Mouse (Mus musculus) kidney, postnatal 0 days (tissue): ENCODE data around the gene Rtkn2. TPM values are rescaled to one million over a fixed set of nuclear protein-coding genes. Genes with fewer than 3 reads are reported as not detected.

Experiments used
- ATAC-seq: fragments of 200-750 bp; cut with Nextera tagmentation; replicated peaks from 2 replicates; pipeline ENCODE4 v1.8.0; 2017; ENCODE audit warnings: low read depth, moderate number of reproducible peaks, moderate TSS enrichment, moderate library complexity; ENCODE audit not compliant: low FRiP score
- DNase-seq: peaks from one replicate; pipeline ENCODE4 v3.0.0-alpha.2; 2016; ENCODE audit warnings: low spot score
- H3K27ac ChIP-seq: fragments of 300-500 bp; sonication (generic); 2 replicates; pipeline ENCODE4 v1.5.1; 2014; ENCODE audit warnings: mild to moderate bottlenecking
- H3K27me3 ChIP-seq: fragments of 300-500 bp; sonication (generic); 2 replicates; pipeline ENCODE4 v1.6.1; 2014; ENCODE audit warnings: low read length, mixed read lengths; ENCODE audit not compliant: insufficient read depth
- H3K36me3 ChIP-seq: fragments of 300-500 bp; sonication (generic); 2 replicates; pipeline ENCODE4 v1.6.1; 2014; ENCODE audit warnings: low read length, mixed read lengths; ENCODE audit not compliant: insufficient read depth
- H3K4me1 ChIP-seq: fragments of 300-500 bp; sonication (generic); replicated peaks from 2 replicates; pipeline ENCODE4 v1.6.1; 2014; ENCODE audit warnings: antibody characterized with exemption, low read length, mixed read lengths; ENCODE audit not compliant: insufficient read depth
- H3K4me2 ChIP-seq: fragments of 300-500 bp; sonication (generic); 2 replicates; pipeline ENCODE4 v1.6.1; 2014; ENCODE audit warnings: mild to moderate bottlenecking, low read length, moderate library complexity, mixed read lengths
- H3K4me3 ChIP-seq: fragments of 300-500 bp; sonication (generic); replicated peaks from 2 replicates; pipeline ENCODE4 v1.5.1; 2014; ENCODE audit warnings: low read depth, low read length
- H3K9ac ChIP-seq: fragments of 300-500 bp; sonication (generic); 2 replicates; pipeline ENCODE4 v1.6.1; 2014; ENCODE audit warnings: low read depth, low read length
- H3K9me3 ChIP-seq: fragments of 300-500 bp; sonication (generic); replicated peaks from 2 replicates; pipeline ENCODE4 v1.6.1; 2016; ENCODE audit warnings: low read length, inconsistent platforms, mixed read lengths
- CTCF ChIP-seq: IDR thresholded peaks from 2 replicates; pipeline ENCODE4 v1.5.1; 2016; ENCODE audit warnings: antibody characterized with exemption, low read depth, mild to moderate bottlenecking, moderate library complexity
- WGBS: fragments of 180-500 bp; shearing (Covaris S2); extraction: QIAGEN DNeasy Blood & Tissue Kit; methylation state at CpG from one replicate; pipeline ENCODE4 v1.1.7; 2014; 5-methylcytosine and 5-hydroxymethylcytosine counted together
- polyA plus RNA-seq: library from polyadenylated mRNA; unstranded; fragments of >200 nt; fragmentation: Nextera tagmentation; extraction: Ambion mirVana; gene quantifications from 2 replicates; pipeline ENCODE4 v1.2.1, GENCODE M21; 2015

Rtkn2 gene
- polyA plus RNA-seq, 1 experiment from 2014 or later, result 4.4 TPM

GRCm38 (mm10) chr10:68052307-68052706 is 72.9 kb downstream of the Rtkn2 start:
- Histone ChIP-seq H3K9me3 (no peaks in the 10 kb centered on the region), H3K4me2 (no peak overlapping the region), H3K27ac (no peak overlapping the region), H3K4me1 (no peaks in the 10 kb centered on the region), H3K27me3 (no peaks in the 10 kb centered on the region), H3K36me3 (no peaks in the 10 kb centered on the region), H3K9ac (no peak overlapping the region), H3K4me3 (no peak overlapping the region)
- no peak; the same call in 1 of the 2 replicates for TF ChIP-seq CTCF
- no peak for ATAC-seq
- DNase-seq, result no peak
- WGBS, result 89% methylated on average over 8 of the region's 8 CpGs

- Histone ChIP-seq H3K36me3 (no peaks in the 10 kb centered on the region), H3K9ac (no peak overlapping the region), H3K4me2 (no peak overlapping the region), H3K27me3 (no peaks in the 10 kb centered on the region), H3K4me3 (no peak overlapping the region), H3K9me3 (no peaks in the 10 kb centered on the region), H3K4me1 (no peaks in the 10 kb centered on the region), H3K27ac (no peak overlapping the region)
- DNase-seq, result no peak
- WGBS, result 79% methylated on average over 5 of the region's 5 CpGs
- no peak for TF ChIP-seq CTCF
- ATAC-seq, result no peak
These were observed 74.8 kb downstream of the Rtkn2 start for GRCm38 (mm10) chr10:68054131-68054530.

- H3K9me3 ChIP-seq, result no peaks in the 10 kb centered on the region
- H3K4me2 ChIP-seq, result no peak overlapping the region
- no peak overlapping the region for H3K4me3 ChIP-seq
- no peak for TF ChIP-seq CTCF
- no peak overlapping the region for H3K27ac ChIP-seq
- H3K9ac ChIP-seq, result no peak overlapping the region
- H3K36me3 ChIP-seq, result no peaks in the 10 kb centered on the region
- no peaks in the 10 kb centered on the region for H3K27me3 ChIP-seq
- WGBS, result 87% methylated on average over 6 of the region's 6 CpGs
- H3K4me1 ChIP-seq, result no peaks in the 10 kb centered on the region
- ATAC-seq (no peak), DNase-seq (no peak)
These were observed 75.3 kb downstream of the Rtkn2 start for GRCm38 (mm10) chr10:68054706-68055105.

GRCm38 (mm10) chr10:68057841-68058240 is 78.5 kb downstream of the Rtkn2 start:
- TF ChIP-seq CTCF, result no peak
- Histone ChIP-seq H3K4me1 (no peaks in the 10 kb centered on the region; the same call in 1 of the 2 replicates), H3K9me3 (no peaks in the 10 kb centered on the region), H3K27ac (no peak overlapping the region), H3K4me2 (no peak overlapping the region), H3K9ac (no peak overlapping the region), H3K36me3 (no peaks in the 10 kb centered on the region), H3K27me3 (no peaks in the 10 kb centered on the region), H3K4me3 (no peak overlapping the region)
- ATAC-seq (no peak), DNase-seq (no peak)
- WGBS, result 95% methylated on average over 3 of the region's 3 CpGs

GRCm38 (mm10) chr10:68058378-68058777 is 79.0 kb downstream of the Rtkn2 start:
- no peak; the same call in 1 of the 2 replicates for TF ChIP-seq CTCF
- no peaks in the 10 kb centered on the region for H3K27me3 ChIP-seq
- H3K27ac ChIP-seq, result no peak overlapping the region
- ATAC-seq (no peak), DNase-seq (no peak)
- no peak overlapping the region for H3K4me2 ChIP-seq
- no peaks in the 10 kb centered on the region for H3K36me3 ChIP-seq
- no peaks in the 10 kb centered on the region for H3K9me3 ChIP-seq
- H3K9ac ChIP-seq, result no peak overlapping the region
- no peak overlapping the region for H3K4me3 ChIP-seq
- 98% methylated on average over 1 of the region's 1 CpGs for WGBS
- H3K4me1 ChIP-seq, result no peaks in the 10 kb centered on the region; the same call in 1 of the 2 replicates

- TF ChIP-seq CTCF, result no peak
- H3K27ac ChIP-seq, result peak overlapping the region; percentile 81
- ATAC-seq (no peak), DNase-seq (peak; percentile 73)
- H3K27me3 ChIP-seq, result no peaks in the 10 kb centered on the region
- H3K9ac ChIP-seq, result no peak overlapping the region
- no peaks in the 10 kb centered on the region; the same call in 1 of the 2 replicates for H3K4me1 ChIP-seq
- H3K4me2 ChIP-seq, result peak overlapping the region; percentile 16; the same call in 1 of the 2 replicates
- H3K9me3 ChIP-seq, result no peaks in the 10 kb centered on the region
- no peaks in the 10 kb centered on the region for H3K36me3 ChIP-seq
- 23% methylated on average over 16 of the region's 16 CpGs for WGBS
- no peak overlapping the region for H3K4me3 ChIP-seq
These were observed 81.3 kb downstream of the Rtkn2 start for GRCm38 (mm10) chr10:68060590-68061248.
